Mouse (Mus musculus) thymus, postnatal 25 days (tissue): ENCODE data around the gene Hoxb1.

ENCODE experiments used
- DNase-seq: peaks from one replicate; pipeline ENCODE4 v3.0.0; 2022

The Hoxb1 gene

DNA sequence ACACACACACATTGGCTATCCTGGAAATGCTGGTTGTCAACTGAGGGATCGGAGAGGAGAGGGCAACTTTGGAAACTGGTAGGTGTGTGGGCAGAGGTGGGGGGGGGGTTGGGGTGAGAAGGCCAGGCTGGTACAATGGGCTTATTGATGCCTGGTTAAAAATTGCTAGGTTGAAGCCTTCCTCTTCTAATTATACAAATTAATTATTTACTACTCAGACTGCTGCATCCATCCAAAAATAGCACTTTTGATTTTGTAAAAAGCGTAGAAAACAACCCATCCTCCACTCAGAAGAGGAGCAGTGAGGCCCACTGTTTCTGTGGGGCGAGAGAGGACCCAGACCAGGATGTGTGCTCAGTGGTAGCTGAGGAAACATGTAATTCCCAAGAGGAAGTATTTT is 30.6 kb upstream of the Hoxb1 start:
- no peak for DNase-seq

- DNase-seq = no peak
Observed at GRCm38 (mm10) chr11:96336597-96336996, 29.0 kb upstream of the Hoxb1 start.

- no peak for DNase-seq
Observed at GRCm38 (mm10) chr11:96337026-96337425, 28.5 kb upstream of the Hoxb1 start.

DNA sequence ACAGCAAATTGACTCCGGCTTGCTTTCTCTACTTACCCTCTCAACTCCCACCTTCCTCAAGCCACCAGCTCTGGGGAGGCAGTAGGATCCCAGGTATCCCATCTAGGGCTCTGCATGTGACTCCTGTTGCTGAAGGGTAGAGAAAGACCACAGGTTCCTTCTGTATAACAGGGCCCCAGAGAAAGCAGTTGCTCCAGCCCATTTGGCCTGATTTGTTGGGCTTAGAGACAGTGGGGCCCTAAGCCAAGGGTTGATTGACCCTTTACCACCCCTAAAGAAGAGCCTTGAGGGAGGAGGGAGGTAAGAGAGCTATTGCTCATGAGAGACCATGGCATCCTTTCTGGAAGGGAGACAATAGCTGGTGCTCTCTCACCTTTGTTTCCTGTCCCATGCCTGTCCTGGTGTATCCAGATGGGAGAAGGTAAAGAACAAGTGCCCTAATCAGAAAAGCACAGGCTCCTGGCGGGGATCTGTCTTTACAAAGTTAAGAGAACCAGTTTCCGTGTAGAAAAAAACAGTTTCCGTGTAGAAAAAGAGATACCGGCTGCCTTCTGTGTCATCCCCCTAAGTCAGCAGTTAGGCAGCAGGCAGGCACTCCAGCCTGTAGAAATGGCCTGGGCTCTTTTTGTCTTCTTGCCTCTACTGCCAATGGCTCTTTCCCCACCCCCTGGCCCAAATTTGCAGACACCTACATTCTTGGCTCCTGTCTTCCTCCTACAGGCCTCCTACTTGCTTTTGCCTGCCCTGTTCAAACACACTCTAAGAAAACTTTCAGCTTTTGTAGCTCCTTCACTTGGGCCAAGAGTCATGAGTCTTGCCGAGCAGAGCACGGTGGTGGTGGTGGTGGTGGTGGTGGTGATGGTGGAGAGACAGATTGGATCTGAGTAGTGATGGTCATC is 26.3 kb upstream of the Hoxb1 start:
- no peak for DNase-seq

DNA sequence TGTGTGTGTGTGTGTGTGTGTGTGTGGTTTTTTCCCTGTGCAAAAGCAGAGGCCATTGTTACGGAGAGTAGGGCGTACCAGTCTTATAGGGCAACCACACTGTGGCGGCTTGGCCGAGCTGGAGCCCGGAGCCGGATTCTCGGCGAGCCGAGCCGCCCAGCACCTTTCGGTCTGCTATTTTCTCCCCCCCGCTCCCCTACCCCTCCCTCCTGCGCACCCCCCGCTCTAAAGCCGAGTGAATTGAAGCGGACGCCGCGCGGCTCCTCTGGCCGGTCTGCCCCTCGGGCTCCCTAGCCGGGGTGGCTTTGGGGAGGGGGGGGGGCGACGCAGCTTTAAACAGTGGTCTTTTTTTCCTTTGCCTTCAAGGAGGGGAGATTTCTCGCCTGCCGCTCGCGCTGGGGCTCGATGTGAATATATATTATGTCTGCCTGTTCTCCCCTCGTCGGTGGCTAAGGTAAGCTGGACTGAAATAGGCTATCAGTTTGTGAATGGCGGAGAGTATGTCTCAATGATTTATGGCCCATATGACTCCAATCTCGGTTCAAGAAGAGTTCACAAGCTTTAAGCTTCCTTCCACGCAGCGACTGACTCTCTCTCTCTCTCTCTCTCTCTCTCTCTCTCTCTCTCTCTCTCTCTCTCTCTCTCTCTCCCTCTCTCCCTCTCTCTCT is 24.7 kb upstream of the Hoxb1 start:
- no peak for DNase-seq

DNA sequence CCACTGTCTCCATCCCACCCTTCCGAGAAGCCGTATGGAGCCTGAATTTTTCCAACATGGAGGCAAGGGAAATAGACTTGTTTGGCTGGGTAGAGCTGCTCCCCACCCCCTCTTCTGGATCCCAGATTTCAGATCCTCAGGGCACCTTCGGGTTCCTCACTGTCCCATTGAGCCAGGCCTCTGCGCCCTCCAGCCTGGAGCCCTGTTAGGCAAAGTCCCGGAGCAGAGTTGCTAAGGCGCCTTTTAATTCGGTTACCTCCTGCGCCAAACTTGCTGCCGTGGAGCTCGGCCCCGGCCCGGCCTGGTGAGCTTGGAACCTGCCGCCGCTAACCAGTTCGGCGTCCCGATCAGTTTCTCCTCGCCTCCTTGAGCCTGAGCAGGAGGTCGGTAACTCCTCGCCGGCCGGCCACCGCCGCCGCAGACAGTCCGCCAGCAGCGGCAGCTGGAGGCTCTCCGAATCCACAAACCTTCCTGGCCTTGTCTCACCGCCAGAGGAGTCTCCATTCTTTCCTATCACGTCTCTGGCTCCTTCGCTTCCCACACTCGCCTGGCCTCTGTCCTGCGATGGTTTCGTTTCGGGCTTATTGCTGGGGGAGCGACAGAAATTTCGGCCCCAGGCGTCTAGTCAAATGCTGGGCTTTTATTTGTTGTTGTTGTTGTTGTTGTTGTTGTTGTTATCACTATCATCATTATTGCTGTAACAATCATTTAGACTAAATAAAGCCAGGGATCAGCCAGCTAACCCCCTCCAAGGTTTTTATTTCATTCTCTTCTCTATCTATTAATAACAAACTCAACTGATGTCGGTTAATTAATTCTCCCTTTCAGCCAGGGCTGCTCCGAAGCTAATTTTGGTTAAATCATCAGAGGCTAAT is 23.6 kb upstream of the Hoxb1 start:
- DNase-seq = no peak

DNA sequence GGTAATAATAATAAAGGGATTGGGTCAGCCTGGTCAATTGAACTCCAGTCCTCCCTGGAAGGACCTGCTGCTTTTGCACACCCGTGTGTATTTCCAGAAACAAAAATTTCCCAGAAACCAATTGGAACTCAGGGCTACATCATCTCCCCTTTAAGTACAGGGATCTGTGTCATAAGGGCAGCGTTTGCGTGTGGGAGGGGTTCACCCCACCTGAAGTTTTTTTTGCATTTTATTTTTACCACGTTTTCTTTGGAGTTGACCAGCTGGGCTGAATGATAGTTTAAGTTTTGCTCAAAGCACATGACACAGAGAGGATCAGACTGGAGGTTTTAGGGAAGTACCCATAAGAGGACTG is 23.0 kb upstream of the Hoxb1 start:
- DNase-seq = no peak

DNA sequence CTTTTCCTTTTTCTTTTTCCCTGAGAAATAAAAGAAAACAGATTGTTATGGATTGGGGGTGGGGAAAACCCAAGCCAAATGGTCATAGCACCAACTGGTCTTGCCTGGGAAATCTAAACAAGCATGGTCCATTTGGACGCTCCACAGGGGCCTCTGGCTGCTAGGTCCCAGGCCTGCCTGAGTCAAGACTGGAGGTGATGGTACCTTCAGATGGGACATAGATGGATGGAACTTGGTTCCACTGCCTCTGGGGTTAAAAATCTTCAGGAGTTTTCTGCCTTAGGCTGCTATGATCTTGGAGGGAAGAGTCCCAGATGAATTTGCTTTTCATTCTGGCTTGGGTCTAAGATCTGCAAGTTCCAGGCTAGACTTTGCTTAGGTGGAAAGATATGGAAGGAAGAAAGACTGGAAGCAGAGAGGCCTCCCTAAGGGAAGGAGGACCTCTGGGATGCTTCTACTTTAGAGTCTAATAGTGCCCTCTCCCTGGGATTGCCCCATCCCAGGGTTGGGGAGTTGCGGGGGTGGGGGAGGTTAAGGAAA is 22.3 kb upstream of the Hoxb1 start:
- DNase-seq = no peak

GRCm38 (mm10) chr11:96344061-96344877 is 21.3 kb upstream of the Hoxb1 start:
- DNase-seq = no peak

DNA sequence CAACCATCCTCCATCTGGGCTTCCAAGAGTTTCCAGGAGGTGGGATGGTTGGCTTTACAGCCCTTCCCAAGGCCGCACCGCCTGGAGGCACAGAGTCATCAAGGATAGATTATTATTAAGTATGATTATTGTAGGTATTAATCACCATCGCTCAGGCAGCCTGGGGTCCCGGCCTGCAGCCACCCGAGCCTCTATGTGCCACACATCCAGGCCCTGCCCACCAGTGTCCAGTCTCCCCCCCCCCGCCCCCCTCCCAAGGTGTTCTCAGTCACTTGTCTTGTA is 20.7 kb upstream of the Hoxb1 start:
- DNase-seq = no peak

DNA sequence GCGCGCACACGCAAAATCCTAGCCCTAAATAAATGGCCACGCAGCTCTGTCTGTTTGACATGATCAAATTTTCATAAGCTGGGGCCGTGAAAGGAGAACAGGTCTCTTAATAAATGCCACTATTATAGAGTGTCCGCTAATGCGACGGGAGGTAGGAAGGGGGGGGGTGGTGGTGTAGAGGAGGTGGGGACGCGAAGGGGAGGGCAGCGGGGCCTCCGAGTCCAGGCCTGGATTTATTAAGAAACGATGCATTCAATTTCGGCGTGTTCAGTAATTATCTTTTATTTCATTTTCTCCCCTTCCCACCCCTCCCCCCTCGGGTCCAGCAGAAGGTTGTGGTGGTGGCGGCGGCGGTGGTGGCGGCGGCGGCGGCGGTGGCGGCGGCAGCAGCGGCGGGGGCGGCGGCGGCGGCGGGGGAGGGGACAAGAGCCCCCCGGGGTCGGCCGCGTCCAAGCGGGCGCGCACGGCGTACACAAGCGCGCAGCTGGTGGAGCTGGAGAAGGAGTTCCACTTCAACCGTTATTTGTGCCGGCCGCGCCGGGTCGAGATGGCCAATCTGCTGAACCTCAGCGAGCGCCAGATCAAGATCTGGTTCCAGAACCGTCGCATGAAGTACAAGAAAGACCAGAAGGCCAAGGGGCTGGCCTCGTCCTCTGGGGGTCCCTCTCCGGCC is 20.2 kb upstream of the Hoxb1 start:
- DNase-seq = no peak

GRCm38 (mm10) chr11:96345893-96346806 is 19.4 kb upstream of the Hoxb1 start:
- no peak for DNase-seq

DNA sequence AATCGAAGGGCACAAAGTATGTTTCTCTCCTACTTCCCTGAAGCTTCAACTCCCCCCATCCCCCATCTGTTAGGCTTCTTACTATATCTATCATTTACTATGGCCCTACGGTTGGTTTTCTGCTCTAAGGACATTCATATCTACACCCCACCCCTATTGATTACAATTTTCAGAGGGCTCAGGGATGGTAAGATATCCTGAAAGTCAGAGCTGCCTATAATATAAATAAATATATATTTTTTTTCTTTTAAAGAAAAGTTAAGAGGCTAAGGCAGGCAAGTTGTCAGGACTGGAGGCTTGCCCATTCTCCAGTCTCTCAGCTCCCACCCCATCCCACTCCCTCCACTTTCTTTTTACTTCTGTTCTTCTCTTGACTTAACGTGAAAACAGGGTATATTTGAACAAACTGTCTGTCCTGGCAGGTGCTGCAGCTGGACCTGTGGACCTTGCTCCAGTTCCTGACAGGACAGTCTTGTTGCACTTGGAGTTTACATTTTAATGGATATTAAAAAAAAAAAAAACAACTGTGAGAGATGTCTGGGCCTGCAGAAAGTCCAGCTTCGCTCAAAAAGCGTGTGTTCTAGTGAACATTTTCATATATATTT is 18.5 kb upstream of the Hoxb1 start:
- no peak for DNase-seq

- DNase-seq = no peak
Observed at GRCm38 (mm10) chr11:96347717-96348116, 17.8 kb upstream of the Hoxb1 start.

GRCm38 (mm10) chr11:96348141-96348928 is 17.2 kb upstream of the Hoxb1 start:
- no peak for DNase-seq

DNA sequence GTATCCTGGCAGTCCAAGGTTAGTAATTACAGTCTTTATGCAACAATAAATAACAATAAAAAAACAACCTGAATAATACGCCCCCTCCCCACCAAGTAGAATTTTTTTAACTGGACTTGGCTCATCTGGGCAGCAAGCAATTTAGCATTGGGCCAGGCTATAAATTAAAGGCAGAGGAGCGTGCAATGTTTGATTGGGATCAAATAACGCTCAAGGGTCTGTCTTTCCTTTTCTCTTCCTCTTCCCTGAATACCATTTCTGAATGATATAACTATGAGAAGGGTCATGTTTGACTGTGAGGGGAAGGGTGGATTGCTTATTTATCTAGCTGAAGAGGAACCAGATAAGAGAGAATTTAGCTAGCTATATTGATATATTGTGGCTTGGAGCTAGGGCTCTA is 16.6 kb upstream of the Hoxb1 start:
- DNase-seq = no peak

- no peak for DNase-seq
Observed at GRCm38 (mm10) chr11:96349491-96350340, 15.8 kb upstream of the Hoxb1 start.

- no peak for DNase-seq
Observed at GRCm38 (mm10) chr11:96350341-96350624, 15.3 kb upstream of the Hoxb1 start, which contains the start of gene Hoxb2. TSS of gene Hoxb2 (plus strand) at chr11:96350525.

GRCm38 (mm10) chr11:96350791-96351190 is 14.8 kb upstream of the Hoxb1 start:
- no peak for DNase-seq
